Mouse (Mus musculus) thymus, adult 2 months (tissue): ENCODE results near the gene Trim26.

ENCODE experiments used
- CTCF ChIP-seq: fragments of 200-500 bp; IDR thresholded peaks from 2 replicates; pipeline ENCODE4 v1.5.1; 2012; ENCODE audit warnings: mild to moderate bottlenecking, control low read depth, low read length, moderate library complexity, borderline replicate concordance; ENCODE audit not compliant: control insufficient read depth, poor library complexity, insufficient read depth; ENCODE audit errors: extremely low read depth
- POLR2A ChIP-seq: fragments of 200-500 bp; IDR thresholded peaks from 2 replicates; pipeline ENCODE4 v1.6.1; 2012; ENCODE audit warnings: mild to moderate bottlenecking, low read length, control low read depth, moderate library complexity; ENCODE audit not compliant: control insufficient read depth, poor library complexity, insufficient read depth; ENCODE audit errors: extremely low read depth

DNA sequence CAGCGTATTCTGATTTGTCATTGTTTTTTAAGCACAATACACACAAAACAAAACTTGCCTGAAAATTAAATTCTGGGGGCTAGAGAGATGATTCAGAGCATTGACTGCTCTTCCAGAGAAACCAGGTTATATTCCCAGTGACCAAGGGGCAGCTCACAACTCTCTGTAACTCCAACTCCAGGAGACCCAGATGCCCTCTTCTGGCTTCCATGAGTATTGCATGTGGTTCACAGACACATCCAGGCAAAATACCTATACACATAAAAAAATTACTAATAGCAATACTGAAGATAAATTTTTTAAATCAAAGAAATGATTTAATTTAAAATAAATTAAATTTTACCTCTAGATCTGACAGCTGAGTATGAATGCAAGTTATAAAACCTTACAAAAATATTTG lies 59.6 kb downstream of the Trim26 start:
- TF ChIP-seq CTCF (no peak), POLR2A (no peak)
